Comparison of ENCODE assay signal across 27 mouse cellular contexts in the genomic region with DNA sequence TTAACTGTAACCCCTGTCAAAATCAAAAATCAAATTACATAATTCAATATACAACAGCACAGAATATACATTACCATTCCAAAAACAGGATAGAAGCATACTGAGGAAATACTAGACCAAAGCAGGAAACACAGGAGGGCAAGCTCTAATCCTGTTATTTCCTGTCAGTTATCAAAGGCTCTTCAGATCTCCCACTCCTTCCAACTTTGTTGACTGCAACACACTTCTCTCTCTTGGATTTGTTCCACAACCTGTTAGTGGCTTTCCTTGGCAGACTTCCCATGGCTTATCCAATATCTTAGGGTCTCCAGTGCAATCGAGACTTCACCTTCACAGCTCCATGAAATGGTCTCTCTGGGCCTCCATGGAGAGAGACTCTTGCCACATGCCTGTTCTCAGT. TPM values are rescaled to one million over a fixed set of nuclear protein-coding genes. Genes with fewer than 3 reads are reported as not detected.
"Had no signal": no experiment of that assay in that cellular context is flagged by ENCODE, and none has a peak within 500 bp of the region (broad histone marks: within the 10 kb centered on the region; RNA-seq: fewer than 3 reads in every experiment).

No protein-coding gene starts in this region.

- H3K9me3 ChIP-seq: kidney, embryonic 15.5 days; limb, embryonic 12.5 days; limb, embryonic 15.5 days had no signal

- ATAC-seq: intestine, embryonic 16.5 days had no signal

- H3K9ac ChIP-seq: kidney, embryonic 15.5 days; limb, embryonic 12.5 days; limb, embryonic 15.5 days had no signal

- DNase-seq: kidney, adult 2 months; kidney, postnatal 10 days; kidney, postnatal 36 days; layer of hippocampus, postnatal 36 days; left cerebral cortex, postnatal 4 days; lung, adult 2 months; lung, postnatal 14 days; lung, postnatal 4 days; midbrain, embryonic 14.5 days; thymus, adult 2 months; thymus, postnatal 14 days; thymus, postnatal 4 days had no signal

- H3K27me3 ChIP-seq: kidney, embryonic 15.5 days; limb, embryonic 12.5 days; limb, embryonic 15.5 days had no signal

- H3K27ac ChIP-seq: kidney, embryonic 15.5 days; limb, embryonic 12.5 days; limb, embryonic 15.5 days; stomach, postnatal 0 days had no signal

- H3K4me2 ChIP-seq: kidney, embryonic 15.5 days; limb, embryonic 12.5 days; limb, embryonic 15.5 days; midbrain, embryonic 11.5 days had no signal

- H3K4me3 ChIP-seq: kidney, embryonic 15.5 days; limb, embryonic 12.5 days; limb, embryonic 15.5 days had no signal

RNA-seq across cellular contexts. Expression of gene Smtnl1, which starts 22.8 kb away (rescaled TPM):
- total RNA-seq: layer of hippocampus, adult 8-10 months; layer of hippocampus, postnatal 10 days; layer of hippocampus, postnatal 36 days; left cerebral cortex, adult 8-10 months; left cerebral cortex, postnatal 14 days; left cerebral cortex, postnatal 4 days; megakaryocyte progenitor cell, adult 5-6 weeks; megakaryocyte-erythroid progenitor cell, adult 5-6 weeks; midbrain, postnatal 0 days had no signal
- polyA plus RNA-seq: midbrain, embryonic 11.5 days; midbrain, embryonic 14.5 days; midbrain, postnatal 0 days; neural tube, embryonic 14.5 days; stomach, embryonic 14.5 days; stomach, postnatal 0 days had no signal

RNA-seq across cellular contexts. Expression of gene Rtn4rl2, which starts 41.3 kb away (rescaled TPM):
- total RNA-seq: megakaryocyte progenitor cell, adult 5-6 weeks; megakaryocyte-erythroid progenitor cell, adult 5-6 weeks had no signal
